In genomic region chr17:50407249-50407990, GRCm38 (mm10) we compare ENCODE assay signal across 9 mouse cellular contexts.
A peak's percentile ranks its signal among the peaks of the same experiment; 100 is the strongest.
DNase-seq lines count a peak whose midpoint lies in the region; ATAC-seq and TF ChIP-seq lines count a peak whose summit lies in the region.
"Had no signal": no experiment of that assay in that cellular context is flagged by ENCODE, and none has a peak within 500 bp of the region (broad histone marks: within the 10 kb centered on the region; RNA-seq: fewer than 3 reads in every experiment).

No protein-coding gene starts in this region.

- TF ChIP-seq CTCF in gastrocnemius, adult 2 months (IDR thresholded peaks at IDR 0.05), result no peak
- TF ChIP-seq CTCF in cortical plate, adult 2 months (IDR thresholded peaks at IDR 0.05; ENCODE audit: extremely low read depth, insufficient read depth, low read length), result no peak
- no peak for TF ChIP-seq CTCF in lung, postnatal 0 days (IDR thresholded peaks at IDR 0.05)

- H3K27me3 ChIP-seq in hindbrain, embryonic 15.5 days, result no peaks in the 10 kb centered on the region
- H3K27me3 ChIP-seq in neural tube, embryonic 12.5 days (replicated peaks), result no peaks in the 10 kb centered on the region
- no peaks in the 10 kb centered on the region for H3K27me3 ChIP-seq in lung, postnatal 0 days (replicated peaks; ENCODE audit: insufficient read depth, low read length)
- H3K27me3 ChIP-seq: lung, embryonic 15.5 days had no signal

- H3K9ac ChIP-seq in hindbrain, embryonic 15.5 days, result no peak overlapping the region
- H3K9ac ChIP-seq in neural tube, embryonic 12.5 days, result no peak overlapping the region
- H3K9ac ChIP-seq in lung, postnatal 0 days (replicated peaks; ENCODE audit: low read depth), result no peak overlapping the region
- H3K9ac ChIP-seq: lung, embryonic 15.5 days had no signal

- 47% methylated on average over 11 of the region's 11 CpGs for WGBS in hindbrain, embryonic 15.5 days
- WGBS in neural tube, embryonic 12.5 days, result 65% methylated on average over 11 of the region's 11 CpGs
- WGBS in lung, postnatal 0 days, result 40% methylated on average over 11 of the region's 11 CpGs

- intact Hi-C loops in gastrocnemius, adult 2 months (cut with DNase I), result no loop called here

- H3K36me3 ChIP-seq in hindbrain, embryonic 15.5 days, result no peaks in the 10 kb centered on the region
- H3K36me3 ChIP-seq in neural tube, embryonic 12.5 days, result no peaks in the 10 kb centered on the region
- no peaks in the 10 kb centered on the region for H3K36me3 ChIP-seq in lung, postnatal 0 days (ENCODE audit: insufficient read depth, low read length)
- H3K36me3 ChIP-seq: lung, embryonic 15.5 days had no signal

- peak; percentile 20 for DNase-seq in gastrocnemius, adult 2 months
- no peak for DNase-seq in gastrocnemius, postnatal 10 days
- no peak for DNase-seq in thymus, postnatal 14 days
- no peak for DNase-seq in B cell, adult 2 months
- DNase-seq in lung, postnatal 0 days (ENCODE audit: low spot score), result no peak

- H3K4me1 ChIP-seq in cortical plate, adult 2 months (ENCODE audit: control insufficient read depth, insufficient read depth, low read length), result peaks cover 1% of the 10 kb centered on the region; the same call in 1 of the 2 replicates
- no peaks in the 10 kb centered on the region for H3K4me1 ChIP-seq in hindbrain, embryonic 15.5 days (replicated peaks)
- H3K4me1 ChIP-seq in neural tube, embryonic 12.5 days, result no peaks in the 10 kb centered on the region
- H3K4me1 ChIP-seq in lung, postnatal 0 days (ENCODE audit: insufficient read depth, low read depth, low read length), result no peaks in the 10 kb centered on the region
- H3K4me1 ChIP-seq: lung, embryonic 15.5 days had no signal

- no peak overlapping the region for H3K4me3 ChIP-seq in gastrocnemius, adult 2 months
- no peak overlapping the region for H3K4me3 ChIP-seq in cortical plate, adult 2 months (ENCODE audit: insufficient read depth, low read length)
- H3K4me3 ChIP-seq in hindbrain, embryonic 15.5 days, result no peak overlapping the region
- H3K4me3 ChIP-seq in neural tube, embryonic 12.5 days, result no peak overlapping the region
- no peak overlapping the region for H3K4me3 ChIP-seq in lung, postnatal 0 days (ENCODE audit: low read depth, low read length)
- H3K4me3 ChIP-seq: lung, embryonic 15.5 days had no signal

- H3K27ac ChIP-seq in gastrocnemius, adult 2 months, result no peak overlapping the region
- H3K27ac ChIP-seq in cortical plate, adult 2 months (ENCODE audit: insufficient read depth, low read length), result peak overlapping the region; percentile 60; the same call in 1 of the 2 replicates
- peak overlapping the region; percentile 1; the same call in 1 of the 2 replicates for H3K27ac ChIP-seq in hindbrain, embryonic 15.5 days (replicated peaks)
- H3K27ac ChIP-seq in neural tube, embryonic 12.5 days, result no peak overlapping the region
- no peak overlapping the region for H3K27ac ChIP-seq in lung, postnatal 0 days (ENCODE audit: low read length)
- H3K27ac ChIP-seq: lung, embryonic 15.5 days had no signal

- H3K9me3 ChIP-seq in hindbrain, embryonic 15.5 days, result no peaks in the 10 kb centered on the region
- no peaks in the 10 kb centered on the region for H3K9me3 ChIP-seq in neural tube, embryonic 12.5 days
- no peaks in the 10 kb centered on the region for H3K9me3 ChIP-seq in lung, postnatal 0 days (ENCODE audit: low read length)
- H3K9me3 ChIP-seq: lung, embryonic 15.5 days had no signal

- no peak for TF ChIP-seq EP300 in lung, postnatal 0 days (IDR thresholded peaks at IDR 0.05)

- no peak overlapping the region for H3K4me2 ChIP-seq in hindbrain, embryonic 15.5 days
- H3K4me2 ChIP-seq in neural tube, embryonic 12.5 days (replicated peaks), result no peak overlapping the region
- no peak overlapping the region for H3K4me2 ChIP-seq in lung, postnatal 0 days (replicated peaks; ENCODE audit: low read depth, low read length)
- H3K4me2 ChIP-seq: lung, embryonic 15.5 days had no signal

- ATAC-seq in hindbrain, embryonic 15.5 days (ENCODE audit: low FRiP score, low read depth), result peak; percentile 51; the same call in 1 of the 2 replicates
- ATAC-seq in neural tube, embryonic 12.5 days (ENCODE audit: low FRiP score, low read depth), result peak; percentile 9; the same call in 1 of the 2 replicates
- ATAC-seq in lung, postnatal 0 days, result no peak

- no peak for TF ChIP-seq POLR2A in cortical plate, adult 2 months (IDR thresholded peaks at IDR 0.05; ENCODE audit: extremely low read depth, insufficient read depth, low read length)

Comparison
In these comparisons a context has a peak if more than half of its experiments do, and no peak if none do; other contexts are left out.
1. H3K27ac ChIP-seq: peak in cortical plate, adult 2 months (single experiment) and hindbrain, embryonic 15.5 days (single experiment); none in gastrocnemius, adult 2 months (single experiment), neural tube, embryonic 12.5 days (single experiment) and lung, postnatal 0 days (single experiment).